Mouse (Mus musculus) midbrain, embryonic 14.5 days (tissue): ENCODE data around the gene Lmcd1. TPM values are rescaled to one million over a fixed set of nuclear protein-coding genes. Genes with fewer than 3 reads are reported as not detected.

ENCODE experiments used
- ATAC-seq: fragments of 200-750 bp; cut with Nextera tagmentation; 2 replicates; pipeline ENCODE4 v1.8.0; 2017; ENCODE audit warnings: moderate number of reproducible peaks, moderate library complexity; ENCODE audit not compliant: low FRiP score, low TSS enrichment
- DNase-seq: peaks from one replicate; pipeline ENCODE4 v3.0.0-alpha.2; 2015
- H3K27ac ChIP-seq: fragments of 300-500 bp; sonication (generic); replicated peaks from 2 replicates; pipeline ENCODE4 v1.5.1; 2014; ENCODE audit warnings: mild to moderate bottlenecking, low read depth, low read length, moderate library complexity
- H3K27me3 ChIP-seq: fragments of 300-500 bp; sonication (generic); 2 replicates; pipeline ENCODE4 v1.6.1; 2014; ENCODE audit warnings: low read length, control low read depth, mixed read lengths; ENCODE audit not compliant: control insufficient read depth, insufficient read depth
- H3K36me3 ChIP-seq: fragments of 300-500 bp; sonication (generic); 2 replicates; pipeline ENCODE4 v1.6.1; 2014; ENCODE audit warnings: low read length, control low read depth; ENCODE audit not compliant: control insufficient read depth, insufficient read depth
- H3K4me1 ChIP-seq: fragments of 300-500 bp; sonication (generic); 2 replicates; pipeline ENCODE4 v1.6.1; 2014; ENCODE audit warnings: mild to moderate bottlenecking, antibody characterized with exemption, low read length, control low read depth; ENCODE audit not compliant: control insufficient read depth, insufficient read depth
- H3K4me2 ChIP-seq: fragments of 300-500 bp; sonication (generic); 2 replicates; pipeline ENCODE4 v1.6.1; 2014; ENCODE audit warnings: mild to moderate bottlenecking, low read length, moderate library complexity
- H3K4me3 ChIP-seq: fragments of 300-500 bp; sonication (generic); replicated peaks from 2 replicates; pipeline ENCODE4 v1.5.1; 2014; ENCODE audit warnings: low read depth, low read length
- H3K9ac ChIP-seq: fragments of 300-500 bp; sonication (generic); replicated peaks from 2 replicates; pipeline ENCODE4 v1.6.1; 2014; ENCODE audit warnings: mild to moderate bottlenecking, low read length, moderate library complexity
- H3K9me3 ChIP-seq: fragments of 300-500 bp; sonication (generic); 2 replicates; pipeline ENCODE4 v1.6.1; 2016; ENCODE audit warnings: low read length, control low read depth, mixed read lengths; ENCODE audit not compliant: control insufficient read depth
- whole genome bisulfite sequencing: fragments of 180-500 bp; shearing (Covaris S2); extraction: QIAGEN DNeasy Blood & Tissue Kit; methylation state at CpG from one replicate; pipeline ENCODE4 v1.1.7; 2014; 5-methylcytosine and 5-hydroxymethylcytosine counted together
- polyA plus RNA-seq: library from polyadenylated mRNA; unstranded; fragments of >200 nt; fragmentation: Nextera tagmentation; extraction: Ambion mirVana; gene quantifications from 2 replicates; pipeline ENCODE4 v1.2.1, GENCODE M21; 2014

Lmcd1 gene
- polyA plus RNA-seq, 1 experiment from 2014 or later, result 16.2 TPM

DNA sequence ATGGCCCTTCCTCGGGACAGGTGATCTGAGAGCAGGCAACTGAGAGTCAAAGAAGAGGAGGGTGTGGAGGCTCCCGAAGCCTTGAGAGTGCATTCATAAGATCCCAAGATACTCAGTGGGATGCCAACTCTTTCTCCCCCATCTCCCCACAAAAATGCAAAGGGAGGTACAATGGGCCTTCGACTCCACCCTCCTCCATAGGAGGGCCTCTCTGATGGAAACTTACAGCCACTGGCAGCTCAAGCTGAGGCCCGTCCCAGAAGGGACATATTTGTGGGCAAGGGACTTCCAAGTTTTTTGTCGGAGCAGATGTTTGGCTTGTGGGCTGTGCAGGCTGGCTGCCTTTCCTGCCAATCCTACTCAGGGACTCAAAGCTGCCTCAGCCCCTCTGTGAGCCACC is 47.1 kb downstream of the Lmcd1 start:
- Histone ChIP-seq H3K36me3 (no peaks in the 10 kb centered on the region), H3K4me3 (no peak overlapping the region), H3K4me1 (no peaks in the 10 kb centered on the region), H3K27me3 (no peaks in the 10 kb centered on the region), H3K9ac (no peak overlapping the region), H3K27ac (no peak overlapping the region), H3K4me2 (no peak overlapping the region), H3K9me3 (no peaks in the 10 kb centered on the region)
- DNase-seq (no peak), ATAC-seq (no peak)
- WGBS, result 41% methylated on average over 5 of the region's 5 CpGs

DNA sequence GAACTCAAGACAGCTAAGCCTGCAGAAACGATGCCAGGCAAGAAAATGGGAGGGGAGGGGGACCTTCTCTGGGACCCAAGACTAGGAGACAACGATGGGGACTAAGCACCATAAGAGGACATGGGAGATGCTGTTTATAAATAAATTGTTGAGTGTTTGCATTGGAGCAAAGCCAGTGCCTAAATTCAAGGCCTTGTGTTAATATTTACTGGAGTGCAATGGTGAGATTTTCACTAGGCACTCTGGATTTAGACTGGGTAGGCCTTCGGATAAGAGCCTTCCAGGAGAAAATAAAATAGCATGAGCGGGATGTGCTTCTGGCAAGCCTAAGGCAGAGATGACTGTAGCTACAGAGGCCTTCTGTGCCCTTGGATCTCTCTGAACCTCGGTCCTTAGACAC is 49.4 kb downstream of the Lmcd1 start:
- no peak overlapping the region for H3K27ac ChIP-seq
- no peak for ATAC-seq
- H3K4me3 ChIP-seq, result no peak overlapping the region
- no peak overlapping the region for H3K4me2 ChIP-seq
- H3K36me3 ChIP-seq, result no peaks in the 10 kb centered on the region
- WGBS, result 87% methylated on average over 5 of the region's 5 CpGs
- no peaks in the 10 kb centered on the region for H3K4me1 ChIP-seq
- no peak overlapping the region for H3K9ac ChIP-seq
- no peak for DNase-seq
- no peaks in the 10 kb centered on the region for H3K9me3 ChIP-seq
- no peaks in the 10 kb centered on the region for H3K27me3 ChIP-seq

DNA sequence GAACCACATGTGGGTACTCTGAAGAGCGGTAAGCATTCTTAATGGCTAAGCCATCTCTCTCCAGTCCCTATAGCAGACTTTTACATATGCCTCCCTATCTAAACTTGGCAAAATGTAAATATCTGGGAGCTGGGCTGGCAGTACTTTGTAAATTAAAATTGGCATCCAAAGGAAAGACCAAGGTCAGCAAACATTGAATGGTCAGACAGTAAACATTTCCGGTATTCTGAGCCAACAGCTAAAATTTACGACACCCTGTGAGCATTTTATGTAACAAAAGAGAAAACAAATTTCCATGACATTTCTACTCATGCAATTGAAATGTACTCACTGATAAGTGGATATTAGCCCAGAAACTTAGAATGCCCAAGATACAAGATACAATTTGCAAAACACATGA is 51.7 kb downstream of the Lmcd1 start:
- Histone ChIP-seq H3K36me3 (no peaks in the 10 kb centered on the region), H3K9me3 (no peaks in the 10 kb centered on the region), H3K27me3 (no peaks in the 10 kb centered on the region), H3K4me1 (no peaks in the 10 kb centered on the region), H3K4me2 (no peak overlapping the region), H3K9ac (no peak overlapping the region), H3K4me3 (no peak overlapping the region), H3K27ac (no peak overlapping the region)
- DNase-seq (no peak), ATAC-seq (no peak)
- 96% methylated on average over 3 of the region's 3 CpGs for WGBS

DNA sequence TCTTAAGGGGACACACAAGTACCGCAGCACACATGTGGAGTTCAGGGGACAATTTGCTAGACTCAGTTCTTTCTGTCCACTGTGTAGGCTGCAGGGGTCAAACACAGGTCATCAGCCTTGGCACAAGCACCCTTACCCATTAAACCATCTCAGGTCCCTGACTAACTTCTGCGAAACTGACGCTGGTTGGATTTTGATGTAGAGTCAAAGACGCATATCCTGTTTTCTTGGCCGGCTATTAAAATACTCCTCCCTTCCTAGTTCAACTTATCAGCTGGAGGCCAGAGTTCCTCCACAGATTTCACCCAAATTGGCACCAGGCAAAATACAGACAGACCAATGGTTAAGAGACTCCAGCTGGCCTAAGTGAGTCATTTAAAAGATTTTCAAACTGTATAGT is 54.2 kb downstream of the Lmcd1 start:
- WGBS, result 93% methylated on average over 5 of the region's 5 CpGs
- Histone ChIP-seq H3K27ac (no peak overlapping the region), H3K4me1 (no peaks in the 10 kb centered on the region), H3K36me3 (no peaks in the 10 kb centered on the region), H3K9me3 (no peaks in the 10 kb centered on the region), H3K27me3 (no peaks in the 10 kb centered on the region), H3K4me2 (no peak overlapping the region), H3K9ac (no peak overlapping the region), H3K4me3 (no peak overlapping the region)
- no peak for ATAC-seq
- DNase-seq, result no peak

DNA sequence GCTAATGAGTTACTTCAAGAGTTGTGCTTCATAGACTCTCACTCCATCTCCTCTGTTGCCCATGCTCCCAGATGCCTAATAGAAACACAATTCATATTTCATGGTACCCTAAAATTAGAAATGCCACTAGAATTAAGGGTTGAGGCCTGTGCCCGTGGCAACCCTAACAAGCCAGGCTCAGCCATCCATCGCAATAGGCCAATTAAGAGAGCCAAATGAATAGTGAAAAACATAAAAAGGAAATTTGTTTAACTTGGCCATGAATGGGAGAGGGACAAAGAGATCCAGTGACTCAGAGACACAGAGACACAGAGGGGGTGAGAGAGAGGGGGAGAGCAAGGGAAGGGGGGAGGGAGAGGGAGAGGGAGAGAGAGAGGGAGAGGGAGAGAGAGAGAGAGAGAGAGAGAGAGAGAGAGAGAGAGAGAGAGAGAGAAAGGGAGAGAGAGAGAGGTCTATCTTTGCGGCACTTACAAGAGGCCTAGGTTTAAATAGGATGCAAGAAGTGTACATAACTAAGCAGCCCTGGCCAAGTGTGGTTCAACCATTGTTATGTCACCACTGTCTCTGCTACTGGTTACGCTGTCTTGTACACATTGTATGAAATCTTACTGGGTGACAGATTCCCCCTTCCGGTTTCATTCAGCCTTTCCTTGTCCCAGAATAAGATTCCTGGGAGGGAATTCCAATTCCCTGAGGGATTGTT is 57.1 kb downstream of the Lmcd1 start:
- ATAC-seq (no peak), DNase-seq (no peak)
- Histone ChIP-seq H3K4me3 (no peak overlapping the region), H3K36me3 (no peaks in the 10 kb centered on the region), H3K9ac (no peak overlapping the region), H3K4me2 (no peak overlapping the region), H3K27me3 (no peaks in the 10 kb centered on the region), H3K9me3 (no peaks in the 10 kb centered on the region), H3K27ac (no peak overlapping the region), H3K4me1 (no peaks in the 10 kb centered on the region)
- WGBS, result 74% methylated on average over 5 of the region's 5 CpGs

DNA sequence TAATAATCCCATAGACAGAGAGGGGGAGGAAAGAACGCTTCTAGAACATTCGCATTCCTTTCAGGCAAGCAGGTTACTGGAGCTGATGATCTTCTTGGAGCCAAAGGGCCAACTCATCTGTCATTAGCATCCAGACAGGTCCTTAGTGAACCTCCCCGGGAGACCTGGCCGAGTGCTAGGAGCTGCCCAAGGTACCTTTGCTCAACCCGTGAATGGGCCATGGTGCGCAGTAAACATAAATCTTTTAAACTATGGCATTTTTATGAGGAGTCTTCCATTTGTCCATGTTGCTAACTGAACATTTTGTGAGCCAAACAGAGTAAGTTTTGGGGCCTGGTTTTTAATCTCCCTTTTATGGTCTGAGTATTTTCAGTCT is 57.7 kb downstream of the Lmcd1 start:
- H3K36me3 ChIP-seq, result no peaks in the 10 kb centered on the region
- no peak for ATAC-seq
- WGBS, result 84% methylated on average over 6 of the region's 6 CpGs

DNA sequence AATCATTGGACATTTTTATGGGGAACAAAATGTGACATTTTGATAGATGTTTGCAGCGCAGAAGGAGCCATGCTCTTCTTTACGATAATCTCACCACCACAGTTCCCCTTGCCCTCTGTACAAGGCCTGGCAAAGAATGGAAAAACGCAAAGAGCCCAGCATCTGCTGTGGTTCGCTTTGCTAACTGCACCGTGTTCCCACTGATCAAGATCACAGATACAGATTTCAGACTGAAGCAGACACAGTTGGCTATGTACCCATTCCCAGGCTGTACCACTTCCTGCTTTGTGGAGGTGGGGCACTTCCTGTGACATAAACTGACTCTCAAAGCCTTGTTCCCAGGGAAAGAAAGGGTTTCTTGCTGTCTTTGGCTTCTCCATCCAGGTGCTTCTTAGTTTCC is 60.4 kb downstream of the Lmcd1 start:
- H3K4me2 ChIP-seq, result no peak overlapping the region
- no peak overlapping the region for H3K9ac ChIP-seq
- no peaks in the 10 kb centered on the region for H3K4me1 ChIP-seq
- H3K27ac ChIP-seq, result no peak overlapping the region
- no peak for ATAC-seq
- no peak overlapping the region for H3K4me3 ChIP-seq
- no peaks in the 10 kb centered on the region for H3K36me3 ChIP-seq
- no peak for DNase-seq
- no peaks in the 10 kb centered on the region for H3K27me3 ChIP-seq
- 93% methylated on average over 5 of the region's 5 CpGs for WGBS
- H3K9me3 ChIP-seq, result no peaks in the 10 kb centered on the region

More for the DNA sequence above, 57.7 kb downstream of the Lmcd1 start:
- Histone ChIP-seq H3K4me3 (no peak overlapping the region), H3K4me2 (no peak overlapping the region), H3K9me3 (no peaks in the 10 kb centered on the region), H3K9ac (no peak overlapping the region), H3K27me3 (no peaks in the 10 kb centered on the region), H3K4me1 (no peaks in the 10 kb centered on the region), H3K27ac (no peak overlapping the region)
- DNase-seq, result no peak

DNA sequence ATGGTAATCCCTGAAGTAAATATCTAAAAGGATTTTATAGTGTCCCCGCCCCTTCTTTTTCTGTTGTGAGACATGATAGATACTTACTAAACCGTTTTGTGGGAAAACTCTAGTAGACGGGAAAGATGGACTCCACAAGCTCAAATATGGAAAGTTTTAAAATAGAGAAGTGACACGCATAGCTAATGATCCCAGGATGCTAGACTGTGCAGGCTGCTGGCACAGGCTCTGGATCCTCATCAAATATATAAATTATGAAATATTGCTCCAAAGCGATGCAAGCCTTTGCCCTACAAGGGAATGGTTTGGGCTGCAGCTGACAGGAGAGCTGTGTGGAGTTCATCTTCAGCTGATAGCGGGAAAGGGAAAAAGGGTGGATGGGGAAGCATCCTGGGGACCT is 64.1 kb downstream of the Lmcd1 start:
- 85% methylated on average over 6 of the region's 6 CpGs for WGBS
- Histone ChIP-seq H3K9me3 (no peaks in the 10 kb centered on the region), H3K27me3 (no peaks in the 10 kb centered on the region), H3K27ac (no peak overlapping the region), H3K9ac (no peak overlapping the region), H3K4me3 (no peak overlapping the region), H3K36me3 (no peaks in the 10 kb centered on the region), H3K4me2 (no peak overlapping the region), H3K4me1 (no peaks in the 10 kb centered on the region)
- DNase-seq (no peak), ATAC-seq (no peak)

DNA sequence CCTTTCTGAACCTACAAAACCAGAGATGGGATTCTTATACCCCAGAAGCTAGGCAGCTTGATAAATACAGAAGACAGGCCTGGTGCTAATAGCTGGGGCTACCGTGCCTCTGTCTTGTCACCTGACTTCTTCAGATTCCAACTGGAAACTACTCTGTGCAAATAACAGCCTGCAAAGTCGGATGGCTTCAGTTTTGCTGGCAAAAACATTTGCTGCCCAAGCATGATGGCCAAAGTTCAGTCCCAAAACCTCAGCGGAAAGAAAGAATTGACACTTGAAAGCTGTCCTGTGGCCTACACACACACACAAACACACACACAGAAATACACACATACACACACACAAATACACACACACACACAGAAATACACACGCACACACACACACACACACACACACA is 65.5 kb downstream of the Lmcd1 start:
- Histone ChIP-seq H3K4me2 (no peak overlapping the region), H3K36me3 (no peaks in the 10 kb centered on the region), H3K9me3 (no peaks in the 10 kb centered on the region), H3K4me3 (no peak overlapping the region), H3K4me1 (no peaks in the 10 kb centered on the region), H3K27ac (no peak overlapping the region), H3K27me3 (no peaks in the 10 kb centered on the region), H3K9ac (no peak overlapping the region)
- DNase-seq (no peak), ATAC-seq (no peak)
- 89% methylated on average over 4 of the region's 4 CpGs for WGBS
